Mouse (Mus musculus) G1E (cell line): ENCODE data around the gene Smg6.

ENCODE experiments used
- CTCF ChIP-seq: IDR thresholded peaks from 2 replicates; pipeline ENCODE4 v1.5.1; 2012; ENCODE audit warnings: low read depth, low read length, inconsistent platforms, mixed read lengths
- GATA1 ChIP-seq: IDR thresholded peaks from 2 replicates; pipeline ENCODE4 v1.6.1; 2012; ENCODE audit warnings: borderline replicate concordance, low read length, inconsistent platforms, mixed read lengths
- POLR2AphosphoS5 ChIP-seq: IDR thresholded peaks from 2 replicates; pipeline ENCODE4 v1.6.1; 2012; ENCODE audit warnings: low read depth, low read length, inconsistent platforms; ENCODE audit not compliant: insufficient replicate concordance
- TAL1 ChIP-seq: conservative IDR thresholded peaks from 2 replicates; pipeline ENCODE4 v1.6.1; 2012; ENCODE audit warnings: low read depth, low read length, inconsistent platforms, mixed read lengths

DNA sequence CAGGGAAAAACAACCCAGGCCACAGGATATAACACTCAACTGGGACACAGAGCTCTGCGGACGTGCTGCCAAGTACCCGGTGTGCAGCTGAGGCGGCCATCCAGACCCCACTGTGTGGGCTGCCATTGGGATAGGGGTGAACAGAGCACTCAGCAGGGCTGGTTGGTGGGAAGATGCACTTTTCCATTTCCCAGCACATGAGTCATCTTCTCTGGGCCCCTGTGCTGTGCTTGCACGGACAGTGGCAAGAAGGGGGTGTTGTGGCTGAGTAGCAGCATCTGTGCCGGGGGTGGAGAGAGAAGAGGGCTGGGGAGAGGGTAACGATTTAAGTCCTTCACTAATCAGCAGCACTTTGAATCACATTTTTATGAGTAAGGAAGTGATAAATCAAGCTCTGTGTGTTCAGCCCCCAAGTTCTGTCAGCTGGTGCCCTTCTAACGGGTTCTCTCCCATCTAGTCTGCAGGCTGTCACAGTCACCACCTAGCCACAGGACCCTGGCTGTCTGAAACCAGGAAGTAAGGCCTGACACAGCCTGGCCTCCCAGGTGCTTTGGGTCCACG lies 66.9 kb downstream of the Smg6 start:
- no peak for TF ChIP-seq POLR2AphosphoS5
- no peak for TF ChIP-seq CTCF
- TF ChIP-seq GATA1 = no peak
- TF ChIP-seq TAL1 = no peak
